Mouse (Mus musculus): Measurements from ENCODE around the gene Hmgn2.

GRCm38 (mm10) chr4:134001710-134002109 is 33.3 kb upstream of the Hmgn2 start:
- TF ChIP-seq MAX (IDR thresholded peaks at IDR 0.05; ENCODE audit: low read depth) (no peak), POLR2A (IDR thresholded peaks at IDR 0.05; ENCODE audit: insufficient read length, low read depth) (no peak), TCF12 (IDR thresholded peaks at IDR 0.05; ENCODE audit: insufficient read depth, poor library complexity, severe bottlenecking) (no peak)
